Mouse (Mus musculus): Measurements from ENCODE around the gene Eral1.

GRCm38 (mm10) chr11:78122815-78123214 lies 42.6 kb upstream of the Eral1 start:
- TF ChIP-seq EP300 (IDR thresholded peaks at IDR 0.05; ENCODE audit: low read depth) (peak; percentile 49; the same call in 1 of the 2 replicates), CTCF (IDR thresholded peaks at IDR 0.05; ENCODE audit: low read depth) (no peak)
